Comparison of ENCODE assay signal across 19 mouse cellular contexts in the genomic region with DNA sequence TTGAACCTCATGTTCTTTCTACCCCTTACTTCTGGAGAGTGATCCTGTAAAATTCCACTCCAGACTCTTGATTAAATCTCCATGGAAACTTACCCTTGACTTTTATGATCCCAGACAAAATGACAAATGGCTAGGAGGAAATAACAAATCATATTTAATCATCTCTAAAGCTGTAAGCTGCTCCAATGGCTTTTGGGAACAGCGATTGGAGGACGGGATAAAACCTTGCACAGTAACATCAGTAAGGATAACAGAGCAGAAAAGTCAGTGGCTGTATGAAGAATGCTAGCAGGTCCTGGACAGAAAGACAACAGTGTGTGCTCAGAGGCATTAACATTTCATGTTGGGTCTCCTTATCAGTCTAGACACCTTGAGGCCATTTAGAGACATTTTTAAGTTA. TPM values are rescaled to one million over a fixed set of nuclear protein-coding genes. Genes with fewer than 3 reads are reported as not detected.
DNase-seq lines count a peak whose midpoint lies in the region.
"Had no signal": no experiment of that assay in that cellular context is flagged by ENCODE, and none has a peak within 500 bp of the region (broad histone marks: within the 10 kb centered on the region; RNA-seq: fewer than 3 reads in every experiment).

No protein-coding gene starts in this region.

- DNase-seq in adrenal gland, postnatal 14 days, result peak; percentile 47
- peak; percentile 10 for DNase-seq in c-Kit-positive CD71-positive TER-119-negative erythroid progenitor cells, embryonic 14.5 days (ENCODE audit: low read depth)
- DNase-seq in kidney, adult 9 months, result peak; percentile 53
- peak; percentile 19 to 47 for DNase-seq in kidney, postnatal 36 days
- no peak for DNase-seq in spleen, adult 12 weeks (ENCODE audit: low spot score)
- DNase-seq in frontal cortex, postnatal 25 days (ENCODE audit: low spot score in 2 of 2), result no peak
- no peak for DNase-seq in Muller cell, postnatal 12 days (ENCODE audit: inconsistent ontology term)
- DNase-seq: cerebellum, adult 11 months; cerebellum, adult 9-11 months; gastrocnemius, postnatal 14 days; heart, adult 11 months; heart, postnatal 10 days; layer of hippocampus, postnatal 36 days; liver, postnatal 0 days had no signal

RNA-seq across cellular contexts. Expression of a gene that starts 59.8 kb away (rescaled TPM):
- 0.48 TPM in 1 of 2 replicates, not detected in the other for total RNA-seq in adrenal gland, postnatal 14 days (2021)
- total RNA-seq: common myeloid progenitor, adult 5-6 weeks; gastrocnemius, postnatal 14 days; heart, postnatal 10 days; hindbrain, postnatal 0 days; layer of hippocampus, adult 8-10 months; layer of hippocampus, postnatal 36 days; left cerebral cortex, postnatal 14 days; MEL had no signal

Comparison
In these comparisons a context has a peak if more than half of its experiments do, and no peak if none do; other contexts are left out.
1. DNase-seq: peak in adrenal gland, postnatal 14 days (single experiment), c-Kit-positive CD71-positive TER-119-negative erythroid progenitor cells, embryonic 14.5 days (single experiment), kidney, adult 9 months (single experiment) and kidney, postnatal 36 days (2 of 2); none in spleen, adult 12 weeks (single experiment), frontal cortex, postnatal 25 days (0 of 2) and Muller cell, postnatal 12 days (single experiment).